Mouse (Mus musculus) bone marrow, adult 2 months (tissue): Measurements from ENCODE around the gene Txnrd3.

Experiments used
- CTCF ChIP-seq: fragments of 200-500 bp; IDR thresholded peaks from 2 replicates; pipeline ENCODE4 v1.5.1; 2011; ENCODE audit warnings: low read length, control low read depth; ENCODE audit not compliant: control insufficient read depth, insufficient read depth
- POLR2A ChIP-seq: fragments of 200-500 bp; IDR thresholded peaks from 2 replicates; pipeline ENCODE4 v1.6.1; 2011; ENCODE audit warnings: low read depth, mild to moderate bottlenecking, control low read depth, low read length, borderline replicate concordance; ENCODE audit not compliant: control insufficient read depth

- TF ChIP-seq POLR2A, result no peak
- no peak for TF ChIP-seq CTCF
These were observed 23.2 kb downstream of the Txnrd3 start for GRCm38 (mm10) chr6:89666976-89667375.
